Mouse (Mus musculus) left cerebral cortex, postnatal 36 days (tissue): ENCODE measurements around the gene BC003965. TPM values are rescaled to one million over a fixed set of nuclear protein-coding genes. Genes with fewer than 3 reads are reported as not detected.
A peak's percentile ranks its signal among the peaks of the same experiment; 100 is the strongest.
"Not testable (repeated sequence)": the region's sequence is repeated elsewhere in the genome, so short reads cannot be mapped to it uniquely, and the experiment has no call there.

Experiments
- DNase-seq, 2 experiments: peaks; one replicate each; pipeline ENCODE4 v3.0.0; 2021 to 2022; ENCODE audit warnings: low spot score in 2 of 2, mixed read lengths in 1 of 2
- intact Hi-C: fragments of 180-260 bp; cut with DNase I; formaldehyde crosslinking; loops from one replicate; pipeline ENCODE4 v1.15.1; 2025
- total RNA-seq, 2 experiments: library from RNA; stranded (reverse); gene quantifications; 2 replicates each; pipeline ENCODE4 v1.2.3; 2021

BC003965 gene
- total RNA-seq, 2 experiments from 2014 or later = 20.3 to 20.6 TPM

GRCm38 (mm10) chr17:25211705-25212104 is 27.4 kb downstream of the BC003965 start:
- intact Hi-C loops = no loop called here
- DNase-seq = no peak

- intact Hi-C loops = no loop called here
- DNase-seq = no peak
Measured at GRCm38 (mm10) chr17:25215431-25215830, 31.1 kb downstream of the BC003965 start.

- DNase-seq = no peak
- intact Hi-C loops = no loop called here
Measured at GRCm38 (mm10) chr17:25218967-25219366, 34.6 kb downstream of the BC003965 start.

GRCm38 (mm10) chr17:25219492-25220295 is 35.3 kb downstream of the BC003965 start:
- DNase-seq = no peak
- intact Hi-C loops = no loop called here

GRCm38 (mm10) chr17:25220746-25221145 is 36.4 kb downstream of the BC003965 start:
- no peak for DNase-seq
- intact Hi-C loops = no loop called here

GRCm38 (mm10) chr17:25221821-25222503 is 37.6 kb downstream of the BC003965 start:
- intact Hi-C loops = no loop called here
- peak in 1 of 2 experiments; percentile 54 for DNase-seq

- peak in 1 of 2 experiments; percentile 56 for DNase-seq
- intact Hi-C loops = not testable (repeated sequence)
Measured at GRCm38 (mm10) chr17:25222504-25222940, 38.2 kb downstream of the BC003965 start.

- intact Hi-C loops = no loop called here
- DNase-seq = no peak
Measured at GRCm38 (mm10) chr17:25222951-25223601, 38.7 kb downstream of the BC003965 start.

GRCm38 (mm10) chr17:25224586-25225222 is 40.4 kb downstream of the BC003965 start:
- intact Hi-C loops = no loop called here
- DNase-seq = no peak

GRCm38 (mm10) chr17:25225659-25226058 is 41.3 kb downstream of the BC003965 start:
- intact Hi-C loops = no loop called here
- DNase-seq = no peak

GRCm38 (mm10) chr17:25227991-25228390 is 43.6 kb downstream of the BC003965 start:
- intact Hi-C loops = no loop called here
- DNase-seq = no peak

- DNase-seq, intact Hi-C loops: not testable (repeated sequence)
Measured at GRCm38 (mm10) chr17:25230014-25230655, 45.8 kb downstream of the BC003965 start.

- intact Hi-C loops = no loop called here
Measured at GRCm38 (mm10) chr17:25230700-25231099, 46.3 kb downstream of the BC003965 start.

GRCm38 (mm10) chr17:25231621-25232020 is 47.3 kb downstream of the BC003965 start:
- DNase-seq, intact Hi-C loops: not testable (repeated sequence)

More at GRCm38 (mm10) chr17:25230700-25231099, 46.3 kb downstream of the BC003965 start:
- DNase-seq = no peak

GRCm38 (mm10) chr17:25235635-25236034 is 51.3 kb downstream of the BC003965 start:
- intact Hi-C loops = no loop called here
- no peak for DNase-seq
